Mouse (Mus musculus) testis, adult 2 months (tissue): ENCODE data around the gene Fbxo10.

Source experiments
- CTCF ChIP-seq: fragments of 200-500 bp; IDR thresholded peaks from 2 replicates; pipeline ENCODE4 v1.5.1; 2012; ENCODE audit warnings: low read depth, mild to moderate bottlenecking, inconsistent platforms, low read length, moderate library complexity; ENCODE audit not compliant: control insufficient read depth, insufficient read depth, insufficient replicate concordance
- POLR2A ChIP-seq: fragments of 200-500 bp; IDR thresholded peaks from 2 replicates; pipeline ENCODE4 v1.6.1; 2012; ENCODE audit warnings: low read depth, mild to moderate bottlenecking, inconsistent platforms, low read length, moderate library complexity; ENCODE audit not compliant: control insufficient read depth

GRCm38 (mm10) chr4:45073544-45073943 lies 10.9 kb downstream of the Fbxo10 start:
- no peak for TF ChIP-seq CTCF
- TF ChIP-seq POLR2A, result no peak
